Mouse (Mus musculus): ENCODE measurements around the gene 4931406C07Rik. TPM values are rescaled to one million over a fixed set of nuclear protein-coding genes. Genes with fewer than 3 reads are reported as not detected.

Gene 4931406C07Rik
- 1,419 TPM for polyA plus RNA-seq (2014; fragmentation: Illumina TruSeq; extraction: RNeasy Lipid Tissue Mini Kit (QIAGEN cat#74804); ENCODE audit: low read depth, low replicate concordance)

DNA sequence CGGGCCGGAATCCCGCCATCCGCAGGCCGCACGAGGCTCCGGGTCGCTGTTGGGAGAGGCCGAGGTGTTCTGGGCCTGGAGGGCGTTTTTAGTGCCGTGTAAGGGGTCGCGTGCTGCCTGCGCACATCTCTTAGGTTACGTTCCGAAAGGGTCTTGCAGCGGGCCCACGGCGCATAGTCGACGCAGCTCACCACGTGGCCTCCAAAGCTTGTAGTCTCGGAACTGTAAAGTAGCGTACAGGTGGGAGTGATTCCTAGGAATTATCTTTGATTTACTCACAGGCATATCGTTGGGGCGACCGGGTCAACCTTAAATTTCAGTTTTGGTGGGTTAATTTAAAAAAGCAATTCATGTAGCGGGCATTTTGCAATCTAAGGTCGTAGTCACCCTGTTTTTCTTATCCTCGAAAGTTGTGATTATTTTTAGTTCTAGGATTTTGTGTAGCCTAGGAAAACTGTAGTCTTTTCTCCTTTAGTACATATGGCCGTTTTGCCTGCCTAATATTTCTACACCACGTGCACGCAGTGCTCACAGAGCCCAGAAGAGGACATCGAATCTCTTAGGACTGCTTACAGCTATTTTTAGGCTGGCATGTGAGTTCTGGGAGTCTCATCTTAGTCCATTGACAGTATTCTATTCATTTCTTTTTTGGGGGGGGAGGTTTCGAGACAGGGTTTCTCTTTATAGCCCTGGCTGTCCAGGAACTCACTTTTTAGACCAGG, at the start of gene 4931406C07Rik:
Gene 4931406C07Rik (minus strand): TSS at position 51 of the 722 bp plus-strand sequence.

DNA sequence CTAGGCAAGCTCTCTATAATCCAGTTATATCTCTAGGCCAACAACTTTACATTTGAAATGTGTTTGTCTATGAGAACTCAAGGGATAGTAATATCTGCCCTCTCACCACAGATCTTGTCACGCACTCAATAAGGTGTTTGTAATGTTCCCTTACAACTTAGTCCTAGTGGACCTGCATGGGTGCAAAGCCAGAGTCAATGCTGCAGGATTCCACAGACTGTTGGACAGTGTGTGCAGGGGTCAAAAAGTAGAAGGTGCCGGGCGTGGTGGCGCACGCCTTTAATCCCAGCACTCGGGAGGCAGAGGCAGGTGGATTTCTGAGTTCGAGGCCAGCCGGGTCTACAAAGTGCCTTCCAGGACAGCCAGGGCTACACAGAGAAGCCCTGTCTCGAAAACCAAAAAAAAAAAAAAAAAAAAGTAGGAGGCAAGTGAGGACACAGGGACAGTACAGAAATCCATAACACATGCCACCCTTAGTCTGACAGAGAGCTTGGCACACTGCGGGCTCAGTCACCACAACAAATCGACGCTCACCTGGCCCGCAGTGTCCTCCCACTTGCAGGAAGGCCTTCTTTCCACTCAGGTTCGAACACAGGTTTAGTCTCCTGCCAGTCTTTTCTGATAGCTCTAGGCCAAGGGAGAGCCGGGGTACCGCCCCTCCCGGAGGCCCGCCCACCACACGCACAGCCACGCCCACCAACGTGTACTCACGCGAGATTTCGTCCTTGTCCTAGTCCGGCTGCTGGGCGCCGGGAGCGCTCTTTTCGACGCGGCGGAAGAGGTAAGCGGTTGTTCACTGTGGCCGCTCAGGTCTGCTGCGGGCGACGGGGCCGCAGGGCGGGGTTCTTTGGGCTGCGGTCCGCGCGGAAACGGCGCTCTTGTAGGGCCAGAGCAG, 498 bp downstream of the 4931406C07Rik start, which contains the start of gene Taf1d:
Gene Taf1d (plus strand): TSS at position 712 of the 895 bp plus-strand sequence.

DNA sequence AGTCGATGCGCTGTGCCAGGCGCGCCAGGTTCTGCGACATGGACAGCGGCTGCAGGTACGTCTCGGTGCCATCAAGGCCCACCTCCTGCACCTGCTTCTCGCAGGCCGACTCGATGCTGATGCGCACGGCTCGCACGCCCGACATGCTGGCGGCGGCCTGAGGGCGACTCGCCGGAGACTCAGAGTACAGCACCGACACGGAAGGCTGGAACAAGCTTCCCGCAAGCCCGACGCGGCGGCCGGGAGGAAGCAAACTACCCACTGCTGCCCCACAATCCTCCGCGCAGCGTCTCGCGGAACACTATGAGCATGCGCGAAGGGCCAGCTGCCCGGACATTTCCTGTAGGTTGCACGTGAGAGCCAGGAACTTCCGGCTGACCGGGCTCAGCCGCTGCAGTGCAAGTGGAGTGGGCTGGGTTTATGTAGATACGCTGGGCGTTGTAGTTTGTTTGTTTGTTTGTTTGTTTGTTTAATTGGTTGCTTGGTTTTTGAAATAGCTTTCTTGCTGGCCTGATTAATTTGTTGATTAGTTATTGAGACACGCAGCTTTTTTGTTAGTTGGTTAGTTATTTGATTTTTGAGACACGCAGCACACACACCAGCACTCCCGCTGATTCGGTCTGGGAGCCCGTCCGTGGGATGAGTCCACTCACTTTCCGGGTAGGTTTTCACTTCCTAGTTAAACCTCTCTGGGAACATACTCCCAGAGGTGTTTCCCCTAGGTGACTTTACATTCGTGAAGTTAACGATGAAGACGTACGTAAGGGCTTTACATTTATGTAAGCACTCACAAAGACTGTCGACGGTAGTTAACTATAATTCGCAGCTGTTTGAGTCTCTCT, 26.4 kb downstream of the 4931406C07Rik start, which contains the start of gene Med17:
Gene Med17 (minus strand): TSS at position 283 of the 842 bp plus-strand sequence.

DNA sequence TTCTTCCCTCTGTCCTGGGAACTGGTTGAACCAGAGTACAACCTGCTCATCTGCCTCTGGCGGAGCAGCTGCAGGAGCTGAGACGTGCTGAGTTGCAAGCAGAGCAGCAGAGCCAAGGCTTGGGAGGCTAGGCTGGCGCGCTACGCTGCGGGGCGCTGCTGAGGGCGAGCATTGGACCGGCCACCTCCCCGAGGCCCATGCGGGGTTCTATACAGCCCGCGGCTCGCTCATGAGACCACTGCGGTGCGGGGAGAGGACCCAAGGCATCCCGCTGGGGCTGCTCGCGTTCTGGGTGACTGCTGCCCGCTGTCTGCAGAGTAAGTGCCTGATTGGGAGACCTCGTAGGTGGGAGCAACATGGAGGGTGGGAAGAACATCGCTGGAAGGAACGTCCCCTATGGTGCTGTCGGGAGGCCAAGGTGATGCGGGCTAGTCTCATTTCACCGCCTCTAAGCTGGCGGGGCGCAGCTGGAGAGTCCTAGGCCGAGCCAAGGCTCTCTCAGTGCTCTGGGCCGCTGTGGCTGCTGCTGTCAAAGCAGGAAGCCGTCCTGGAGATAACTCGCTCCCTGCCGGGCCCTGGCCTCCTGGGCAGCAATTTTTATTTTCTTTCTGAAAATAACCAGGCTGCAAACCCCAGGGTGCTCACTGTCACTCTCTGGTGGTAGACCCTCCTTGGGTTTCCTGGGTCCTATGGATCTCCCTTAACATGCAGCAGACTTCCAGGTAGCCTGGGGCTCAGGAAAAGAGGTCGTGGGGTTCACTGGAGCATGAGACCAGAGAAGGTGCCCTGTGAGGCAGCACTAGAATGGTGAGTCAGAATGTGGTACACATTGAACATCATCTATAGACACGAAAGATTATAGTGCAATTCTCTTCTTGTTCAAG, 67.0 kb downstream of the 4931406C07Rik start, which contains the start of gene Vstm5:
Gene Vstm5 (plus strand): TSS at position 4 of the 884 bp plus-strand sequence.

Other genes with a start within 250 kb of the 4931406C07Rik start
- gene Hephl1, start 194.3 kb downstream of the 4931406C07Rik start, polyA plus RNA-seq (2014; fragmentation: Illumina TruSeq; extraction: RNeasy Lipid Tissue Mini Kit (QIAGEN cat#74804); ENCODE audit: low read depth, low replicate concordance) = not detected
- gene Vstm5, start 67.4 kb downstream of the 4931406C07Rik start, polyA plus RNA-seq (2014; fragmentation: Illumina TruSeq; extraction: RNeasy Lipid Tissue Mini Kit (QIAGEN cat#74804); ENCODE audit: low read depth, low replicate concordance) = 7.6 TPM
- 37.8 TPM for gene Med17, start 26.5 kb downstream of the 4931406C07Rik start, polyA plus RNA-seq (2014; fragmentation: Illumina TruSeq; extraction: RNeasy Lipid Tissue Mini Kit (QIAGEN cat#74804); ENCODE audit: low read depth, low replicate concordance)
- gene Taf1d, start 234 bp downstream of the 4931406C07Rik start, polyA plus RNA-seq (2014; fragmentation: Illumina TruSeq; extraction: RNeasy Lipid Tissue Mini Kit (QIAGEN cat#74804); ENCODE audit: low read depth, low replicate concordance) = 76.4 TPM
- 17.9 TPM for gene Cep295, start 51.3 kb upstream of the 4931406C07Rik start, polyA plus RNA-seq (2014; fragmentation: Illumina TruSeq; extraction: RNeasy Lipid Tissue Mini Kit (QIAGEN cat#74804); ENCODE audit: low read depth, low replicate concordance)
- gene Smco4, start 187.0 kb upstream of the 4931406C07Rik start, polyA plus RNA-seq (2014; fragmentation: Illumina TruSeq; extraction: RNeasy Lipid Tissue Mini Kit (QIAGEN cat#74804); ENCODE audit: low read depth, low replicate concordance) = 5.8 TPM